Mouse (Mus musculus) lung, embryonic 14.5 days (tissue): ENCODE measurements around the gene Samsn1. TPM values are rescaled to one million over a fixed set of nuclear protein-coding genes. Genes with fewer than 3 reads are reported as not detected.

Experiments used
- ATAC-seq: fragments of 200-750 bp; cut with Nextera tagmentation; 2 replicates; pipeline ENCODE4 v1.8.0; 2017; ENCODE audit warnings: mild to moderate bottlenecking, moderate TSS enrichment, moderate library complexity; ENCODE audit not compliant: insufficient read depth
- DNase-seq: peaks from one replicate; pipeline ENCODE4 v3.0.0-alpha.2; 2015
- H3K27ac ChIP-seq: fragments of 300-500 bp; sonication (generic); 2 replicates; pipeline ENCODE4 v1.5.1; 2014; ENCODE audit warnings: low read depth, mild to moderate bottlenecking, moderate library complexity
- H3K27me3 ChIP-seq: fragments of 300-500 bp; sonication (generic); 2 replicates; pipeline ENCODE4 v1.6.1; 2014; ENCODE audit warnings: low read length, control low read depth; ENCODE audit not compliant: insufficient read depth
- H3K36me3 ChIP-seq: fragments of 300-500 bp; sonication (generic); 2 replicates; pipeline ENCODE4 v1.6.1; 2014; ENCODE audit warnings: control low read depth; ENCODE audit not compliant: insufficient read depth
- H3K4me1 ChIP-seq: fragments of 300-500 bp; sonication (generic); 2 replicates; pipeline ENCODE4 v1.6.1; 2014; ENCODE audit warnings: antibody characterized with exemption, control low read depth; ENCODE audit not compliant: insufficient read depth
- H3K4me2 ChIP-seq: fragments of 300-500 bp; sonication (generic); 2 replicates; pipeline ENCODE4 v1.6.1; 2014; ENCODE audit warnings: mild to moderate bottlenecking
- H3K4me3 ChIP-seq: fragments of 300-500 bp; sonication (generic); 2 replicates; pipeline ENCODE4 v1.5.1; 2014; ENCODE audit warnings: low read depth, low read length
- H3K9ac ChIP-seq: fragments of 300-500 bp; sonication (generic); 2 replicates; pipeline ENCODE4 v1.6.1; 2014
- H3K9me3 ChIP-seq: fragments of 300-500 bp; sonication (generic); 2 replicates; pipeline ENCODE4 v1.6.1; 2016; ENCODE audit warnings: low read depth, low read length, control low read depth
- CTCF ChIP-seq: IDR thresholded peaks from 2 replicates; pipeline ENCODE4 v1.5.1; 2016; ENCODE audit warnings: antibody characterized with exemption, low read depth
- WGBS: fragments of 180-500 bp; shearing (Covaris S2); extraction: QIAGEN DNeasy Blood & Tissue Kit; methylation state at CpG from one replicate; pipeline ENCODE4 v1.1.7; 2014; 5-methylcytosine and 5-hydroxymethylcytosine counted together
- polyA plus RNA-seq: library from polyadenylated mRNA; unstranded; fragments of >200 nt; fragmentation: Nextera tagmentation; extraction: Ambion mirVana; gene quantifications from 2 replicates; pipeline ENCODE4 v1.2.1, GENCODE M21; 2014

Gene Samsn1
- polyA plus RNA-seq, 1 experiment from 2014 or later, result 3.9 TPM

DNA sequence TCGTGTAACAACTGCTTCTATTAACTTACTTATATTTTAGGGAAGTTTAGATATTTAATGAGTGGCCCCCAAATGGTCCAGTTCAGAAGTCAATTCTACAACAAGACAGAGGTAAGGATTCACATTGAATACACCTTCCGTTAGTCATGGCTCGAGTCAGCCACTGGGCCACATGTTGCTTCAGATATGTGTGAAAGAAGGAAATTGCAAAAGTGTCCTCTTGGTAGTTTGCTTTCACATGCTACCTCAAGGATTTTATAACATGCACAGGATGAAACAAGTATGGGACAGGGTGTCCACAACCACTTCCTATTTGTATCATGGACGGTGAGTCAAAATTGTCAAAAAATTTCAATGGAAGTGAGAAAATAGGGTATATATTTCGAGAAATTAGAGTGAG, 110.0 kb downstream of the Samsn1 start:
- Histone ChIP-seq H3K36me3 (no peaks in the 10 kb centered on the region), H3K9ac (no peak overlapping the region), H3K27me3 (no peaks in the 10 kb centered on the region), H3K9me3 (no peaks in the 10 kb centered on the region), H3K4me3 (no peak overlapping the region), H3K4me2 (no peak overlapping the region), H3K27ac (no peak overlapping the region), H3K4me1 (no peaks in the 10 kb centered on the region)
- 90% methylated on average over 5 of the region's 5 CpGs for WGBS
- ATAC-seq, result no peak
- DNase-seq, result no peak
- no peak for TF ChIP-seq CTCF

DNA sequence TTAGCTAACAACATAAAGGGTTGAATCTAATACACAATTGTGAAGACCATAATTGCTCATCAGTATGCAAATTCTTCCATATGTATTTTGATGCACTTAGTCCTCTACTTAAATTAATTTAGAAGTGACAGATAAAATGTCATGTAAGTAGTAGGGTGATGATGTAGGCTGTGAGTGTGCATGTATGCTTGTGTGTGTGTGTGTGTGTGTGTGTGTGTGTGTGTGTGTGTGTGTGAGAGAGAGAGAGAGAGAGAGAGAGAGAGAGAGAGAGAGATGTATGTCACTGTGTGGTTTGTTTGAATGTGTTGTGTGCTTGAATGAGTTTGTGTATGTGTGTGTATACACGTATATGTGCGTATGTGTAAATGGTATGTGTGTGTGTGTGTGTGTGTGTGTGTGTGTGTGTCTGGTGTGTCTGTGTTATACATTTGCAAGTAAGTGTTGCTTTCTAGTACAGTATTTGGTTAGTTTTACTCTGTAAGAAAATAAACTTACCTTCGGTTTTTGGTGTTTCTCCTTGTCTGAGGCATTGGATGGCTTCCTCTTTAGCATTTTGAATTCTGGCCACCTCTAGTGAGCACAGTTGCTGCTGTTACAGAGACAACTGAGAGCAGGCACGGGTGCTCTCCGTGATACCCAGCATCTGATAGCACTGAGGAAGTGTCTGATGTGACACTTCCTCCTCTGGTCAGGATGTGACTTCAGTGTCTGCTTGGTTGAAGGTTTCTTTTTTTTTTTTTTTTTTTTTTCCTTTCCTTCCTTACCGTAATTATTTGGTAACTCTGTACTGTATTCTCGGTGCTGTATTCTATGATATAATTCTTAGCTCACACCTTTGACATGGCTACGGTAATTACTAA, 113.2 kb downstream of the Samsn1 start:
- H3K27ac ChIP-seq, result no peak overlapping the region
- 53% methylated on average over 8 of the region's 8 CpGs for WGBS
- H3K4me1 ChIP-seq, result no peaks in the 10 kb centered on the region
- no peak; the same call in 1 of the 2 replicates for ATAC-seq
- no peak overlapping the region for H3K4me3 ChIP-seq
- no peak for TF ChIP-seq CTCF
- no peak overlapping the region for H3K9ac ChIP-seq
- DNase-seq, result peak; percentile 38
- H3K9me3 ChIP-seq, result no peaks in the 10 kb centered on the region
- H3K36me3 ChIP-seq, result no peaks in the 10 kb centered on the region
- H3K27me3 ChIP-seq, result no peaks in the 10 kb centered on the region
- no peak overlapping the region for H3K4me2 ChIP-seq

DNA sequence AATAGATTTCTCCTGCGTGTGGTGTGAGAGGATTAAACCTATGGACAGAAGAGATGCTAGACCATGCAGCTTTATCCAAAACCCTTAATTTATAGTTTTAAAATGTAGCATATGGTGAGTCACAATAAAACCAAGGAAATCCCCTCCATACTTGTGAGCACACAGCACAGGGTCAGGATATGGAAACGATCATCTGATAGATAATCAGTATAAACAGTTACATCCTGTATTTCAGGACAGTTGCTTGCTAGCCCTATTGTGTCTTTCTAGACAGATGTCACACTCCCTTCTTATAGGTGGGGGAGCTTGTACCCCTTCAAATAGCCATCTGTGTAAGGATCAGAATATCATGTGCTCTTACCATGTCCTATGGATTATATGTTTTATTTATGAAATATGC, 115.3 kb downstream of the Samsn1 start:
- Histone ChIP-seq H3K4me3 (no peak overlapping the region), H3K27ac (no peak overlapping the region), H3K9me3 (no peaks in the 10 kb centered on the region), H3K4me2 (no peak overlapping the region), H3K9ac (no peak overlapping the region), H3K36me3 (no peaks in the 10 kb centered on the region), H3K27me3 (no peaks in the 10 kb centered on the region), H3K4me1 (no peaks in the 10 kb centered on the region)
- 56% methylated on average over 2 of the region's 2 CpGs for WGBS
- DNase-seq (no peak), ATAC-seq (no peak)
- TF ChIP-seq CTCF, result no peak

DNA sequence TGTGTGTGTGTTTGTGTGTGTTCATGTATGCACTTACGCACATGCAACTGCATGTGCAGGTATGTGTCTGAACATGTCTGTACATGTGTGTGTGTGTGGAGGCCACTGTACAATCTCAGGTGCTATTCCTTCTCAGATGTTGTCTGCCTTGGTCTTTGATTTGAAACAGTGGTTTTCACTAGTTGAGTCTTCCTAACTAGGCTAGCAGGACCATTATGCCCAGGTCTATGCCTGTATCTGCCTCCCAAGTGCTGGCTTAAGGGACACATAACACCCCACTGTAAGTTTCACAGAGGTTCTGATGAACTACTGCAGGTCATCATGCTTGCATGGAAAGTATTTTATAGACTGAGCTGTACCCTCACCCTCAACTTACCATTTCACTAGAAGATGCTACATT, 115.8 kb downstream of the Samsn1 start:
- no peaks in the 10 kb centered on the region for H3K36me3 ChIP-seq
- no peak overlapping the region for H3K4me3 ChIP-seq
- H3K27me3 ChIP-seq, result no peaks in the 10 kb centered on the region
- no peaks in the 10 kb centered on the region for H3K9me3 ChIP-seq
- no peaks in the 10 kb centered on the region for H3K4me1 ChIP-seq
- H3K4me2 ChIP-seq, result no peak overlapping the region
- no peak overlapping the region for H3K27ac ChIP-seq
- DNase-seq (no peak), ATAC-seq (no peak)
- no peak for TF ChIP-seq CTCF
- no peak overlapping the region for H3K9ac ChIP-seq
- 92% methylated on average over 1 of the region's 1 CpGs for WGBS

DNA sequence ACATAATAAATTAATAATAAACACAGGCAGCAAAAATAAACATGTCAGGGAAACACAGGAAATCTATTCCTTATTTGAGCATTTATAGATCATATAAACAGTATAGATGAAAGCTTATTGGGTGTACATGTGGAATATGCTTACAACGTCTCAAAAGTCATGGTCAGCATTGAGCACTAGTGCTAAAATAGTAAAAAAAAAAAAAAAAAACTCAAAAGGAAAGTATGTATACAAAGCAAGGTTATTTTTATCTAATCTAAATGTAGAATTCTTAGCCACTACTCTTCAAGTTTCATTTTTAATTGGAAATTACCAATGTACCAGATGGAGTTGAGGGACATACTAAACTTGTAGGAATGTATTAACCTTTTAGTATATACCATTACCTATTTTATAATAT, 116.8 kb downstream of the Samsn1 start:
- no peak for ATAC-seq
- H3K36me3 ChIP-seq, result no peaks in the 10 kb centered on the region
- no peak for TF ChIP-seq CTCF
- no peaks in the 10 kb centered on the region for H3K4me1 ChIP-seq
- H3K27ac ChIP-seq, result no peak overlapping the region
- H3K4me3 ChIP-seq, result no peak overlapping the region
- no peaks in the 10 kb centered on the region for H3K27me3 ChIP-seq
- H3K9me3 ChIP-seq, result no peaks in the 10 kb centered on the region
- no peak overlapping the region for H3K4me2 ChIP-seq
- no peak for DNase-seq
- WGBS, result 40% methylated on average over 1 of the region's 1 CpGs
- H3K9ac ChIP-seq, result no peak overlapping the region

DNA sequence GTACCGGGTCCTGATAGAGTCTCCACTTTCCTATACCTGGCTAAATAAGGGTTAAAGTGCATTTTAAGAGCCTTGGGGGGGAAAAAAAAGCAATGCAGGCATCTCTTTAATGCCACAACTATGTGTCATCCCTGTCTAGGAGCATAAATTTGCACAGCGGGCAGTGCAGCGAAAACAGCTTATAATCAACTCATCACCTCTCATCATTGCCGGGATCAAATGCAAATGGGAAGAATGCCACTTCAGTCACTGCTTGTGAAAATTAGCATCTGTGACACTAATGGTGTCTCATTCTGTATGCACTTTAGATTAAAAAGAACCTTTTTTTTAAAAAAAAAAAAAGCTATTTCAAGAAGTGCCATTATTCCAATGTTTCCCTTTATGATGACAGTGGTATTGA, 118.0 kb downstream of the Samsn1 start:
- Histone ChIP-seq H3K4me2 (no peak overlapping the region), H3K4me3 (no peak overlapping the region), H3K9ac (no peak overlapping the region), H3K36me3 (no peaks in the 10 kb centered on the region), H3K27me3 (no peaks in the 10 kb centered on the region), H3K27ac (no peak overlapping the region), H3K4me1 (no peaks in the 10 kb centered on the region), H3K9me3 (no peaks in the 10 kb centered on the region)
- no peak for ATAC-seq
- DNase-seq, result no peak
- TF ChIP-seq CTCF, result no peak
- 83% methylated on average over 4 of the region's 4 CpGs for WGBS

DNA sequence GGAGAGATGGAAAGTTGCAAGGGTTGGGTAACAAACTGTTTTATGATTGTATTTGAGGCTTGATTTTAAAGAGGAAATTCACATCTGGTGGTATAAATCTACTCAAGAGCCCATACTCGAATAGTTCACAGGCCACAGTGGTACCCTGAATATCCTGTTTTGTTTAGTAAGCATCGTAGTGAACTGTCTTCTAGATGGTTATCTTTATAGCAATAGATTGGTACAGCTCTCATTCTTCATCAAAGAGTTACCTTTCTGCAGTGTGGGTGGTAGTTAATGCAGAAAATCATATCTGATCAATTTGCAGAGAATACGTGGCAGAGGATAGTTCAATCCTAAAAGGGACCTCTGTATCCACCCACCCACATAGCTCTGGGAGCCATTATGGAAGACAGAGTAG, 119.1 kb downstream of the Samsn1 start:
- TF ChIP-seq CTCF, result no peak
- Histone ChIP-seq H3K9me3 (no peaks in the 10 kb centered on the region), H3K36me3 (no peaks in the 10 kb centered on the region), H3K4me2 (no peak overlapping the region), H3K4me1 (no peaks in the 10 kb centered on the region), H3K9ac (no peak overlapping the region), H3K27ac (no peak overlapping the region), H3K27me3 (no peaks in the 10 kb centered on the region), H3K4me3 (no peak overlapping the region)
- WGBS, result 77% methylated on average over 3 of the region's 3 CpGs
- DNase-seq (no peak), ATAC-seq (no peak)
